Mouse (Mus musculus): ENCODE measurements at regions not wholly inside any gene's neighbourhood (a gene's known extent, or its start where the extent isn't known, plus 50 kb on each side); places are given as distances from the start of the nearest gene placed in this dataset.

DNA sequence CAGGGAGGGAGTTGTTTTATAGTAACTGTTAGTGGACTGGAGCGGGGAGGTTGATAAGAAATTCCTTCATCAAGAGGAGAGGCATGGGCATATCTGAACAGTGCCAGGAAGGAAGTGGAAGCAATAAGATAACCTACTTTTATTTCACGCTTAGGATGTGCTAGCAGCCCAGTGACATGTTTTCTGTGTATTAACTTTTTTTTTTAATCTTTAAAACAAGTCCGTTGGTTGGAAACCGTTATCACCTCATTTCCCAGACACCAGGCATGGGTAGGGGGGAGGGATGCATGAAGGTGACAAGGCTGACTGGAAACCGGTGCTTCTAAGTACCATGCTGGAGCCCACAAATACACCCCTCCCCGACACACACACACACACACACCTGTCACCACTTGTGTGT, 394.7 kb downstream of the Tshz3 start:
- in situ Hi-C loops (cut with MboI, MseI), result no loop called here

- in situ Hi-C loops (cut with MboI, MseI), result no loop called here
Observed at GRCm38 (mm10) chr7:37093721-37094120, 395.8 kb downstream of the Tshz3 start.

DNA sequence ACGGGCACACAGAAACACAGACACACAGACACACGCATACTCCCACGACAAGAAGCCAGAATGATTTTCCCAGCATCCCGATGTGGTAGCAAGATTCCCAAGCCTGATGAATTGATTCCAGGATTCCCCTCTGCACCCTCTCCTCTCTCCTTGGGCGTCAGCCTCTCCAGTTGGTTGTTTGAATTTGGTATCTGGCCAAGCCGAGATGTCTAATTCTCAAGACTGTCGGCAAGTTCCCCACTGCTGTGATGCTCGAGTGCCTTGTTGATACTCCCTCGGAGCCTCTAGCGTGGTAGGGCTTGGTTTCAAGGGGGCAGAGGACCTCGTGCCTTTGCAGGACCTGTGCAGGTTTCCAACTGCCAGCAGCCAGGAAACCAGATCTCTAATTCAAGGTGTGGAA, 397.9 kb downstream of the Tshz3 start:
- in situ Hi-C loops (cut with MboI, MseI), result no loop called here

GRCm38 (mm10) chr7:37096291-37096690, 398.4 kb downstream of the Tshz3 start:
- in situ Hi-C loops (cut with MboI, MseI), result no loop called here

DNA sequence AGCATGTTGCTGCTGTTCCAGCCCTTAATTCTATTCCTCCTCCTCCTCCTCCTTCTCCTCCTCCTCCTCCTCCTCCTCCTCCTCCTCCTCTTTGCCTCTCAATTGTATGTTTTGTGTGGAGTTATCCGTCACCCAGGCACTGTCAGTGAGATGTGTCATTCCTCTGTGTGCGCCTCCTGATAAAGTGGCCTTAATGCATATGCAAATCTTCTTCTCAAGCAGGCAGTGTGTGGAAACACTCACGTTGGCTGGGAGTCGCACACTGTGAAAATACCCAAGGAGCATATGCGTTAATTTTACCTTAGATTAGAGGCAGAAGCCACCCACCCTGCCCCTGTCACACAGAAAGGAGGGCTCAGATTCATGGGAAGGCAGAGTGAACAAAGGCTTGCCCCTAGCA, 401.0 kb downstream of the Tshz3 start:
- in situ Hi-C loops (cut with MboI, MseI), result no loop called here

GRCm38 (mm10) chr7:37104671-37105070, 406.8 kb downstream of the Tshz3 start:
- in situ Hi-C loops (cut with MboI, MseI), result no loop called here

GRCm38 (mm10) chr7:37111071-37111470, 413.2 kb downstream of the Tshz3 start:
- in situ Hi-C loops (cut with MboI, MseI), result no loop called here

- in situ Hi-C loops (cut with MboI, MseI), result no loop called here
Observed at GRCm38 (mm10) chr7:37120776-37121175, 422.9 kb downstream of the Tshz3 start.

- in situ Hi-C loops (cut with MboI, MseI), result no loop called here
Observed at GRCm38 (mm10) chr7:37140191-37140590, 442.3 kb downstream of the Tshz3 start.

- in situ Hi-C loops (cut with MboI, MseI), result no loop called here
Observed at GRCm38 (mm10) chr7:37142780-37143179, 444.9 kb downstream of the Tshz3 start.

- in situ Hi-C loops (cut with MboI, MseI), result no loop called here
Observed at GRCm38 (mm10) chr7:37144303-37144702, 446.4 kb downstream of the Tshz3 start.

DNA sequence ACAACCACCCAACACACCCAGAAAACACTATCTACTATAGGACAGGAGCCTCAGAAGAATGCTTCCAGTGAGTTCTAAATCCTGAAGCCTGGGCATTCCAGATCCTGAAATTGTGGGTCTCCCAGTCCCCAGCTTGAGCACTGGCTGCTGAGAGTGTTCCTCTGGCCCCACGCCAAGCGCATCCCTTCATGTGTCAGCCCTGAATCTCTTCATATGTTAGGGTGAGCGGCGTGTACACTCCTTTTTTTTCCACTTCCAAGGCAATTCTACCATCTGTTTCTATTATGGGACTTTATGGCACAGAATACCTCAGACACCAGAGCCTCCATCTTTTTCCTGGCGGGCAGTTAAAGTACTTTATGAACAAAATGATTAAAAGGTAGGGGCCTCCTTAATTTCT, 451.8 kb downstream of the Tshz3 start:
- in situ Hi-C loops (cut with MboI, MseI), result no loop called here

DNA sequence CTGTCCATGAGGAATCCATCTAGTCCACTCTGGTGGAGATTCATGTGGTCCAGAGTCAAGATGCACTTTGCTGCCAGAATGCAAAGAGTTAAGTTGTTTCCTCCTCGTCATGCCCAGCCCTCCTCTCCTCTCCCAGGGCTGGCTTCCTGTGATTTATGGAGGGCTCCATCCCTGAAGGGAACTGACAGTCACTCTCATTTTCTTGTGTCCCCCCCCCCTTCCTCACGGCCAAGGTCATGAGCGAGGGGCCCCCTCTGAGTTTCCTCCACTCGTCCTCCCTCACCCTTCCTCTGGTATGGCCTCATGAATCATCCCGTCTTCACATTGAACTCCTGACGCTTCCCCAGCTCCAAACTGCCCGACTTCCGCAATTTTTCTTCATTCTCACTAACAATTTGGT, 461.9 kb downstream of the Tshz3 start:
- in situ Hi-C loops (cut with MboI, MseI), result no loop called here

- in situ Hi-C loops (cut with MboI, MseI), result no loop called here
Observed at GRCm38 (mm10) chr7:37168883-37169282, 471.0 kb downstream of the Tshz3 start.

DNA sequence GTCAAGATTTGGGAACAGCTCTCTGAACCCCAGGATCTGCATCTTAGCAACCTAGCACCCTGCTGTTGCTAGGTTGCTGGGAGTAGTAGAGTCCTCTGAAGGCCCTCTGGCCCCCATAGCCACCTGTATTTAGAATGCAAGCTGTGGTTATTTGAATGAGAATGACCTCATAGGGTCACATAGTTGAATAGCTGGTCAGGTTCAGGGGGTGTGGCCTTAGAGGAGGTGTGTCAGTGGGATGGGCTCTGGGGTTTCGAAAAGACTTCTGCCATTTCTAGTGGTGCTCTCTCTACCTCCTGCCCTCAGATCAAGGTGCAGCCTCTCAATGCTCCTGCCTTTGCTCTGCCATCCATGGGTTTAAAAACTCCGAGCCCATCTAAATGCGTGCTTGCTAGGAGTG, 477.8 kb downstream of the Tshz3 start:
- in situ Hi-C loops (cut with MboI, MseI), result loop anchor here (10.0 kb wide), 1 partner anchor 331 kb away; no protein-coding TSS in a partner anchor

GRCm38 (mm10) chr7:37178256-37178655, 480.3 kb downstream of the Tshz3 start:
- in situ Hi-C loops (cut with MboI, MseI), result loop anchor here (10.0 kb wide), 1 partner anchor 333 kb away; no protein-coding TSS in a partner anchor

DNA sequence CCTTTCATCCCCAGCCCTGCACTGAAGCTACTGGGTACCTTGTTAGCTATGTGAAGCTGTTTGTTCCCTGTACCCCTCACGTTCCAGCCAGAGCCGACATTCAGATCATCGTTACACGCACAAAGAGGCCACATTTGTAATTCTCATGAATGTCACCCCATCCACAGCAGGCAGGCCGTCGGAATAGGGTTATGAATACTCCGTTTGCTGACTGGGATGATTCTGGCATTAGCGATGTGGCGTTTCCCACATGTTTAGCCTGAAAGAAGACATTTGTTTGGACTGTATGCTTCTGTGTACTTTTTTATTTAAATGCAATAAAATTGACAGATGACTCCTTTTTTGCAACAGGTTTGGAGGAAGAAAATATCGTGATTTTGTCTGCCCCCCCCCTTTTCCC, 482.0 kb downstream of the Tshz3 start:
- in situ Hi-C loops (cut with MboI, MseI), result loop anchor here (10.0 kb wide), 1 partner anchor 335 kb away; no protein-coding TSS in a partner anchor

DNA sequence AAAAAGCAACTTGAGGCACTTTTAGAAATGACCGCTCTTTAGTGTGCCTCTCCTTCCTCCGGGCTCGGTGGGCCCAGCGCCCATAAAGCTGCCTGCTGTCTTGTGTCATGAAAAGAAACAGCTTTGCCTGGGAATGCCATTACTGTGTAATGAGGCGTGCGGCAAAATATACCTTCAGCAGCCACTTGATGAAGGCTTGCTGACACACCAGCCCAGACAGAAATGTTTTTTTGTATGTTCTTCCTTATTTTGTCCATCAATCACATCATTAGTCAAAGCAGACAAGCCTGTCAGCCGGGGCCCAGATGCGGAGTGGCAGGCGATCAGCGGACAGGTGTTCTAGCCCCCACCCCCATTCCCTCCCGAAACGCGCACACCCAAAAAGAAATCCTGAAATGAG, 482.5 kb downstream of the Tshz3 start:
- in situ Hi-C loops (cut with MboI, MseI), result no loop called here

GRCm38 (mm10) chr7:37181109-37181508, 483.2 kb downstream of the Tshz3 start:
- in situ Hi-C loops (cut with MboI, MseI), result no loop called here

DNA sequence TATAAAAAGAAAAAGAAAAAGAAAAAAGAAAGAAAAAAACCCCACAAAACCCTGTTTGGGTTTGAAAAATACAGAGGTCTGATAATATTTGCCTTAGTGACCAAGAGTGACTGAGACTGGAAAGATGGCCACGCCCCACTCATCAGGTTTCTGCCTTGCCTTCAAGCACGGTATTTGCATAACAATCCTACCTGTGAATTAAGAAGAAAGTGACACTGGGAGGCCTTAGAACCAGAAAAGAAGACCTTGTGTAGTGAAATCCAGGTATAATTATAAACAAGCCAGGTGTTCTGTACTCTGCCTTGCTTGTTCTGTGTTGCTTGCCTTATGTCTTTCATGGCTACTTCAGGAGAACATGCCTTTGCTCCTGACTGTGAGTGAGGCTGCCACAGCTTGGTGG, 494.6 kb downstream of the Tshz3 start:
- in situ Hi-C loops (cut with MboI, MseI), result no loop called here

DNA sequence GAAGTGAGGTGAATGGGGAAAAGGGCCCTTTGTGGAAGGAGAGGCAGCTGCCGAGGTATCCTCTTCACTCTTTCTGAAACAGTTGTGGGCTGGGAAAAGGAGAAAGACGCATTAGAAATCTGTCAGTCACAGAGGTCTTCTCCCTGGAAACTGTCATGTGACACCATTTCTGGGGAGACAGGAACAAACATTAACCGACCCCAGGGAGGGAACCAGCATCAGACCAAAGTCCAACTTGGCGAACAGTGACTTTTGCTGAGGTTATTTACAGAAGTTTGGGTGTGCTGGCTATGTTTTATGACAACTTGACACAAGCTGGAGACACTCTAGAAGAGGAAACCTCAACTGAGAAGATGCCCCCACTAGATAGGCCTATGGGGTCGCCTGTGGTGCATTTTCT, 506.9 kb downstream of the Tshz3 start:
- in situ Hi-C loops (cut with MboI, MseI), result no loop called here

DNA sequence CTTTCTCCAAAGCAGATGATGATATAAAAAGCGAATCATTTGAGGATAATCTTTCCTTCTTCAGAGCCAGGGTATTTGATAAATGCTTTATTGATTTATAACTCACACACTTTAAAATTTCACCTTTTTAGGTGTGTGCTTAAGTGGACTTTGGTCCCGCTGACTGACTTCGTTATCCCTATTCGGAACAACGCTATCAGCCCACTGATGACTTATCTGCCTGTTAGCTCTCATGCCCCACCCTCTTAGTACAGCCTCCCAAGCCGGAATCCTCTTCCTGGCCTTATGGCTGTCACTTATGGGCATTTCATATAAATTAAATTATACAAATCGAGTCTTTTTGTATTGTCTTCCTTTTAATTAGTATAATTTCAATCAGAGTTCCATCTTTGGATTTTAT, 510.4 kb downstream of the Tshz3 start:
- in situ Hi-C loops (cut with MboI, MseI), result no loop called here

DNA sequence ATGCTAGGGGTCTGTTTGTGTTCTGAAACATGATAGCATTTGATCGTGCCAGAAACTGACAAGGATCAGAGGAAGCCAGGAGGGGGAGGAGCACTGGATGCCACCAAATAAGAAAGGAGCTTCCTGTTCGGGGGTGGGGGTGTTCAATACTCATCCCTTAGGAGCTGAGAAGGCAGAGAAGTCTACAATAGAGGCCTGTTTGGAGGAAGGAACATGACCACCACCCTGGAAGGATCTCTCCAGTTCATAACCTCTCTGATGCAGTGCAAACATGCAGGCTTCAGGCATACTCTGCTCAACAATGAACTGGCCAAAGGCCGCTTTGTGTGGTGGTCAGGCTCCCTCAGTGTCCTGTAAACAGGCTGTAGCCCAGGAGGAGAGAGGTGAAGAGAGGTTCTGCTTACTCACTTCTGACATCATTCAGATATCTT, 515.8 kb downstream of the Tshz3 start:
- in situ Hi-C loops (cut with MboI, MseI), result no loop called here

DNA sequence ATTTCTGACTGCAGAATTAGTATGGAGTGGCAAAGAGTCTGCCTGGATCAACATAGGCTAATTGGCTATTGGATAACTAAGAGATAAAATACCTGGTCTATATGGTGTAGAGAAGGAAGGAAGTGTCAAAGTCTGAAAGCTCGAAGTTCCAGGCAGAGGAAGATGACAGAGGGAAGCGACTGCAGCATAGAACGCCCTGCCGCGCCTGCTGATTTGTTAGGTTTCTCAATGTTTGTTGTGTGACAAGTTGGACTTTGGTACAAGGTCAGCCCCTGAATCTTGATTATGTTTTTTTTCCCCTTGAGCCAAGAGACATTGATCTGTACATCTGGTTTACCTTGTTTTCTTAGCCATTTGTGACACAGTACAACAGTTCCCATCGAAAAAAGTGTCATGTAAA, 517.6 kb downstream of the Tshz3 start:
- in situ Hi-C loops (cut with MboI, MseI), result no loop called here
